Mouse (Mus musculus): Measurements from ENCODE around the gene Cym. TPM values are rescaled to one million over a fixed set of nuclear protein-coding genes. Genes with fewer than 3 reads are reported as not detected.

The Cym gene
- polyA plus RNA-seq, 1 experiment from 2014 or later: 0.17 TPM

- Histone ChIP-seq H3K36me3 (ENCODE audit: control insufficient read depth, insufficient read depth, low read length) (no peaks in the 10 kb centered on the region), H3K4me1 (ENCODE audit: control insufficient read depth, insufficient read depth, low read length) (no peaks in the 10 kb centered on the region), H3K27ac (replicated peaks; ENCODE audit: low read depth, low read length) (no peak overlapping the region), H3K4me3 (replicated peaks; ENCODE audit: low read depth, low read length) (no peak overlapping the region), H3K9ac (replicated peaks; ENCODE audit: low read length) (no peak overlapping the region), H3K4me2 (ENCODE audit: low read length) (no peak overlapping the region), H3K9me3 (ENCODE audit: control insufficient read depth, low read length) (no peaks in the 10 kb centered on the region), H3K27me3 (ENCODE audit: control insufficient read depth, insufficient read depth, low read length) (no peaks in the 10 kb centered on the region)
- WGBS: 79% methylated on average over 3 of the region's 3 CpGs
- ATAC-seq (ENCODE audit: low FRiP score, low TSS enrichment) (no peak), DNase-seq (no peak)
These were observed 49.6 kb downstream of the Cym start for GRCm38 (mm10) chr3:107171964-107172363.

GRCm38 (mm10) chr3:107169552-107169951 lies 52.0 kb downstream of the Cym start:
- no peak overlapping the region for H3K27ac ChIP-seq (replicated peaks; ENCODE audit: low read depth, low read length)
- no peak for ATAC-seq (ENCODE audit: low FRiP score, low TSS enrichment)
- no peaks in the 10 kb centered on the region for H3K36me3 ChIP-seq (ENCODE audit: control insufficient read depth, insufficient read depth, low read length)
- H3K9me3 ChIP-seq (ENCODE audit: control insufficient read depth, low read length): no peaks in the 10 kb centered on the region
- H3K4me1 ChIP-seq (ENCODE audit: control insufficient read depth, insufficient read depth, low read length): no peaks in the 10 kb centered on the region
- no peak for DNase-seq
- H3K4me2 ChIP-seq (ENCODE audit: low read length): no peak overlapping the region
- no peak overlapping the region for H3K9ac ChIP-seq (replicated peaks; ENCODE audit: low read length)
- 78% methylated on average over 2 of the region's 2 CpGs for WGBS
- no peak overlapping the region for H3K4me3 ChIP-seq (replicated peaks; ENCODE audit: low read depth, low read length)
- H3K27me3 ChIP-seq (ENCODE audit: control insufficient read depth, insufficient read depth, low read length): no peaks in the 10 kb centered on the region

DNA sequence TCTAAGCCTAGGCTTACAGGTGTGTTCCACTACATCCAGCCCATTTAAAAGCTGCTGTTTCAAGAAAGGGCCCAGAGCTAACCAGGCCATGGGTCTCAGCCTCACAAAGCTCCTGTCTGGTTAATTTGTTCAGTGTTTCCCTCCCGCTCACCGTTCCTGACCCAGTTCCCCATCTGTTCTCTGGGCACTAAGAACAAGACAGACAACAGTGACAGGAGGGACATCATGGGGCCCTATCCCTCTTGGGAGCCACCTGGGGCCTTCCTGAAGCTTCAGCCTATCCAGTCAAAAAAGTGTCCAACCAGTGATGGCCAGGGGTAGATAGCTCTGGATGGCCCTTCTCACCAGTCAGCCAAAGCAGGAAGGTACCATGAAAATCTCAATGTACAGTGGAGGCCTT lies 58.8 kb downstream of the Cym start:
- Histone ChIP-seq H3K4me2 (ENCODE audit: low read length) (no peak overlapping the region), H3K27ac (replicated peaks; ENCODE audit: low read depth, low read length) (no peak overlapping the region), H3K9me3 (ENCODE audit: control insufficient read depth, low read length) (no peaks in the 10 kb centered on the region), H3K36me3 (ENCODE audit: control insufficient read depth, insufficient read depth, low read length) (no peaks in the 10 kb centered on the region), H3K27me3 (ENCODE audit: control insufficient read depth, insufficient read depth, low read length) (no peaks in the 10 kb centered on the region), H3K4me1 (ENCODE audit: control insufficient read depth, insufficient read depth, low read length) (peaks cover 5% of the 10 kb centered on the region; the same call in 1 of the 2 replicates), H3K4me3 (replicated peaks; ENCODE audit: low read depth, low read length) (no peak overlapping the region), H3K9ac (replicated peaks; ENCODE audit: low read length) (no peak overlapping the region)
- DNase-seq: no peak
- ATAC-seq (ENCODE audit: low FRiP score, low TSS enrichment): no peak
- 90% methylated on average over 2 of the region's 2 CpGs for WGBS

Other genes with a start within 250 kb of the Cym start
- 13.1 and 16.0 TPM in 2 replicates for gene Kcna3, start 185.6 kb downstream of the Cym start, polyA plus RNA-seq (2014; fragmentation: Nextera tagmentation; extraction: Ambion mirVana)
- gene Kcna2, start 120.6 kb downstream of the Cym start, polyA plus RNA-seq (2014; fragmentation: Nextera tagmentation; extraction: Ambion mirVana): 1.5 and 2.0 TPM in 2 replicates
- gene Kcna10, start 38.7 kb downstream of the Cym start, polyA plus RNA-seq (2014; fragmentation: Nextera tagmentation; extraction: Ambion mirVana): not detected in 2 replicates
- gene A630076J17Rik, start 8.9 kb upstream of the Cym start, polyA plus RNA-seq (2014; fragmentation: Nextera tagmentation; extraction: Ambion mirVana): not detected in 2 replicates
- gene Prok1, start 18.0 kb upstream of the Cym start, polyA plus RNA-seq (2014; fragmentation: Nextera tagmentation; extraction: Ambion mirVana): 0.12 and 0.16 TPM in 2 replicates
- 190 and 210 TPM in 2 replicates for gene Lamtor5, start 57.1 kb upstream of the Cym start, polyA plus RNA-seq (2014; fragmentation: Nextera tagmentation; extraction: Ambion mirVana)
- gene Slc16a4, start 69.5 kb upstream of the Cym start, polyA plus RNA-seq (2014; fragmentation: Nextera tagmentation; extraction: Ambion mirVana): 1.6 and 2.3 TPM in 2 replicates
- 9.1 and 10.3 TPM in 2 replicates for gene Rbm15, start 111.9 kb upstream of the Cym start, polyA plus RNA-seq (2014; fragmentation: Nextera tagmentation; extraction: Ambion mirVana)
- gene Kcnc4, start 237.8 kb upstream of the Cym start, polyA plus RNA-seq (2014; fragmentation: Nextera tagmentation; extraction: Ambion mirVana): 6.2 and 8.3 TPM in 2 replicates